Mouse (Mus musculus) G1E (cell line): ENCODE measurements around the gene Rhoh. TPM values are rescaled to one million over a fixed set of nuclear protein-coding genes. Genes with fewer than 3 reads are reported as not detected.

ENCODE experiments used
- ATAC-seq: 2 replicates; pipeline ENCODE4 v1.8.0; 2016; ENCODE audit warnings: mild to moderate bottlenecking; ENCODE audit not compliant: insufficient number of reproducible peaks, poor library complexity, low FRiP score, severe bottlenecking; ENCODE audit errors: extremely low read depth
- DNase-seq: peaks from one replicate; pipeline ENCODE4 v3.0.0; 2012; ENCODE audit warnings: low spot score
- H3K27me3 ChIP-seq: 2 replicates; pipeline ENCODE4 v1.6.1; 2012; ENCODE audit warnings: mild to moderate bottlenecking, low read length, inconsistent platforms; ENCODE audit not compliant: insufficient read depth
- H3K36me3 ChIP-seq: replicated peaks from 2 replicates; pipeline ENCODE3; 2012; ENCODE audit warnings: mild to moderate bottlenecking, inconsistent platforms
- H3K4me1 ChIP-seq: 2 replicates; pipeline ENCODE4 v1.6.1; 2012; ENCODE audit warnings: low read depth, low read length, inconsistent platforms, mixed read lengths; ENCODE audit not compliant: insufficient read depth
- H3K4me3 ChIP-seq: 2 replicates; pipeline ENCODE4 v1.5.1; 2012; ENCODE audit warnings: low read depth, mild to moderate bottlenecking, inconsistent platforms, low read length, moderate library complexity, mixed read lengths
- H3K9me3 ChIP-seq: replicated peaks from 2 replicates; pipeline ENCODE4 v1.6.1; 2012; ENCODE audit warnings: inconsistent platforms
- CTCF ChIP-seq: IDR thresholded peaks from 2 replicates; pipeline ENCODE4 v1.5.1; 2012; ENCODE audit warnings: low read depth, low read length, inconsistent platforms, mixed read lengths
- GATA1 ChIP-seq: IDR thresholded peaks from 2 replicates; pipeline ENCODE4 v1.6.1; 2012; ENCODE audit warnings: borderline replicate concordance, low read length, inconsistent platforms, mixed read lengths
- GATA2 ChIP-seq: IDR thresholded peaks from 2 replicates; pipeline ENCODE4 v1.6.1; 2012; ENCODE audit warnings: low read depth, low read length, inconsistent platforms, borderline replicate concordance
- POLR2AphosphoS5 ChIP-seq: IDR thresholded peaks from 2 replicates; pipeline ENCODE4 v1.6.1; 2012; ENCODE audit warnings: low read depth, low read length, inconsistent platforms; ENCODE audit not compliant: insufficient replicate concordance
- TAL1 ChIP-seq: conservative IDR thresholded peaks from 2 replicates; pipeline ENCODE4 v1.6.1; 2012; ENCODE audit warnings: low read depth, low read length, inconsistent platforms, mixed read lengths
- polyA plus RNA-seq: library from polyadenylated mRNA; stranded (reverse); fragments of >175 nt; gene quantifications from 2 replicates; pipeline ENCODE4 v1.2.3, GENCODE M21; 2012
- total RNA-seq, 2 experiments: library from RNA; stranded (forward) in 1 of 2; stranded (reverse) in 1 of 2; fragments of 200-1000 nt in 1 of 2; fragments of >200 nt in 1 of 2; fragmentation: Nextera tagmentation in 1 of 2; gene quantifications; 2 replicates each; pipeline ENCODE4 v1.2.3; 2014 to 2017

Gene Rhoh
- total and polyA plus RNA-seq, 3 experiments = 0.49 TPM; not detected in 2

DNA sequence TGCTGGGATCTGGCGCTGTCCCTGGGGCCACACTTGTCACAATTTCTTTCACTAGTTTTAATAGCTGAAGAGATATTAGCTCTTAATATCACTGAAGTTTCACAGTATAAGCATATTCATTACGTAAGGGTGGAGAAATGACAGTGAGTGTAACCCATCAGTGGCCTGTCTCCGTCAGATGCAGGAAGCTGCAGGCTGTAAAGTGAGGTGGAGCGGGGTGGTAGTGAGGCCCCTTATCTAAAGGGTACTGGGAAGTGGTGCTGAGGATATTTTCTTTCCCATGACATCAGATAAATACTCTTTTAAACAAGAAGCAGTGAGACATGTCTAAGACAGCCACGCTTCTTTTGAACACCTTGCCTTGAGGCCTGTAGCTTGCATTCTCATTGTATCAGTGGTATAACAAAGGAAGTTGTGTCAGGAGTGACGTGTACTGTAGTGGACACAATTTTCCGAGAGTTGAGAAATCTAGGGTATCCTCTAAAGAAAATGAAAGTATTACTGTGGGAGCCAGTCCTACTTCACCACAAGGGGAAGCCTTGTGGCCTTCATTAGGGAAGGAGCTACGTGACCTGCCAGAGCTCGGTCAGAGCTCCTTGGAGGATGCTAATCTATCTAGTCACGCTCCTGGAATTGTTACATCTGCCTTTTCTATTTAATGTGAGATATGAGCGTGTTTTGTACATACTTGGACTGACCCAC, 28.9 kb upstream of the Rhoh start:
- ATAC-seq = no peak
- TF ChIP-seq GATA2 (no peak), TAL1 (no peak), CTCF (no peak), GATA1 (no peak)
- no peak for DNase-seq

GRCm38 (mm10) chr5:65833092-65833491, 27.9 kb upstream of the Rhoh start:
- no peak overlapping the region for H3K4me3 ChIP-seq
- ATAC-seq = no peak
- TF ChIP-seq GATA1 (no peak), CTCF (no peak), GATA2 (no peak), TAL1 (no peak), POLR2AphosphoS5 (no peak)
- no peaks in the 10 kb centered on the region for H3K27me3 ChIP-seq
- H3K4me1 ChIP-seq = no peaks in the 10 kb centered on the region; the same call in 1 of the 2 replicates
- H3K9me3 ChIP-seq = no peaks in the 10 kb centered on the region
- H3K36me3 ChIP-seq = peaks cover 62% of the 10 kb centered on the region
- DNase-seq = no peak

More for the DNA sequence above, 28.9 kb upstream of the Rhoh start:
- Histone ChIP-seq H3K4me1 (no peaks in the 10 kb centered on the region; the same call in 1 of the 2 replicates), H3K36me3 (peaks cover 69% of the 10 kb centered on the region), H3K9me3 (no peaks in the 10 kb centered on the region), H3K27me3 (no peaks in the 10 kb centered on the region), H3K4me3 (no peak overlapping the region)

DNA sequence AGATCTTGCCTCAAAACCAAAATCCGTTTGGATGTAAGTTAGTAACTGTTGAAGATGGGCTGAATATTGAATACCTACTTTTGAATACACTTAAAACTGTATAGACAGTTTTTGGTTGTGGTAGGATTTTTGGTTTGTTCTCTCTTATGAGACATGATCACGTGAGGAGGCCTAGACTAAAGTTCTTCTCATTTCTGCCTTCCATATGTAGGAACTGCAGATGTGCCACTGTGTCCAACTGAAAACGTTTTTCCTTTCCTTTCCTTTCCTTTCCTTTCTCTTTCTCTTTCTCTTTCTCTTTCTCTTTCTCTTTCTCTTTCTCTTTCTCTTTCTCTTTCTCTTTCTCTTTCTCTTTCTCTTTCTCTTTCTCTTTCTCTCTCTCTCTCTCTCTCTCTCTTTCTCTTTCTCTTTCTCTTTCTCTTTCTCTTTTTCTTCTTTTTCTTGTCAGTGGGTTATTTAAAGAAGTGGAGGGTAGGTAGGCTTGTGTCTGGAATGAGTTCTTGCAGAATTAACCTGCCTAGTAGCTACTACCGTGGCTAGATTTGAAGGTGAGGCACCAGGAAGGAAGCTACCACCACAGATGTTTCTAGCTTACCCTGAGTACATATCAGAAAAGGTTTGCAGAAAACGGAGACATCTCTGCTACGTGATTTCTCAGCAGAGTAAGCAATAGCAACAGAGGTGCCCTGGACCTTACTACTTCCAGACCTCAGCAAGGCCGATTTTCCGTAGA, 27.1 kb upstream of the Rhoh start:
- no peaks in the 10 kb centered on the region for H3K9me3 ChIP-seq
- no peaks in the 10 kb centered on the region; the same call in 1 of the 2 replicates for H3K4me1 ChIP-seq
- H3K4me3 ChIP-seq = no peak overlapping the region
- H3K27me3 ChIP-seq = no peaks in the 10 kb centered on the region
- DNase-seq (no peak), ATAC-seq (no peak)
- TF ChIP-seq TAL1 = no peak
- no peak for TF ChIP-seq GATA2
- no peak for TF ChIP-seq CTCF
- TF ChIP-seq GATA1 = no peak
- TF ChIP-seq POLR2AphosphoS5 = no peak
- peaks cover 56% of the 10 kb centered on the region for H3K36me3 ChIP-seq

DNA sequence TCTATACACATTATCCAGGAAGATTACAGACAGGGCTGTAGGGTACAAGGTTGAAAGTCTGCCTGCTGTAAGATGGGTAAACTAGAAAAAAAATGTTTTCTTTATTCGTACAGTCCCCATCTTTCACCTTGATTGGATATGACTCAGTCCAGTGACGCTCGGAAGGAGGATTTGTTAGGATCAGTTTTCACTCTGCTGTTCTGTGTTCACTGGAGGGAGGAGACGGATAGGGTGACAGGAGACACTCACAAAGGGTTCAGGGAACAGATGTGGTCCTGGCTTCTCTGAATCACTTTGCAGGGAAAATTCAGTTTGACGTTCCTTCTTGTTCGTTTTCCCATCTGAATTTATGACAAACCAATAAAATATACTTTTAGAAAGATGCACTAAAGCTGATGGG, 23.0 kb upstream of the Rhoh start:
- DNase-seq (no peak), ATAC-seq (no peak)
- Histone ChIP-seq H3K4me3 (no peak overlapping the region), H3K27me3 (peaks cover 2% of the 10 kb centered on the region; the same call in 1 of the 2 replicates), H3K36me3 (peaks cover 23% of the 10 kb centered on the region), H3K4me1 (peaks cover 4% of the 10 kb centered on the region), H3K9me3 (no peaks in the 10 kb centered on the region)
- no peak for TF ChIP-seq CTCF
- TF ChIP-seq GATA2 = no peak
- TF ChIP-seq TAL1 = no peak

DNA sequence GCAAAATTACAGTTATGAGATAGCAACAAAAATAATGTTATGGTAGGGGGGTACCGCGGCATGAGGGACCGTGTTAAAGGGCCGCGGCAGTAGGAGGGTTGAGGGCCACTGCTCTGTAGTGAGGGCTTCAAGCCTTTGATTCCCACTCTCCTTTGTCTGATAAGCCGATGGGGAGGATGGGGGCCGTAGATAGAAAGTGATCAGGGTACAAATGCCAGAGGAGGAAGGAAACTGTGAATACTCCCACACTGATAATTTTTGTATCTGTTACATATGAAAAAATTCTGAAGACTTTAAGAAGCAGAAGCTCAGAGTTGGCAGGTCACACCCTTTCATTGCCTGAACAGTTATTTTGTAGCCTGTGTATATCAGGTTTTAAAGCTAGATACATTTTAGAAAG, 18.1 kb upstream of the Rhoh start:
- no peaks in the 10 kb centered on the region for H3K9me3 ChIP-seq
- no peak for TF ChIP-seq GATA2
- no peak for TF ChIP-seq CTCF
- no peak for TF ChIP-seq POLR2AphosphoS5
- no peak for TF ChIP-seq TAL1
- no peak for TF ChIP-seq GATA1
- DNase-seq (no peak), ATAC-seq (peak; percentile 34)
- no peak overlapping the region for H3K4me3 ChIP-seq
- H3K36me3 ChIP-seq = no peaks in the 10 kb centered on the region
- H3K4me1 ChIP-seq = peaks cover 9% of the 10 kb centered on the region
- H3K27me3 ChIP-seq = peaks cover 2% of the 10 kb centered on the region; the same call in 1 of the 2 replicates

GRCm38 (mm10) chr5:65846534-65846933, 14.5 kb upstream of the Rhoh start:
- H3K27me3 ChIP-seq = peaks cover 8% of the 10 kb centered on the region; the same call in 1 of the 2 replicates
- TF ChIP-seq GATA1 (no peak), GATA2 (no peak), POLR2AphosphoS5 (no peak), CTCF (no peak), TAL1 (no peak)
- H3K36me3 ChIP-seq = no peaks in the 10 kb centered on the region
- no peak for ATAC-seq
- H3K4me1 ChIP-seq = peaks cover 9% of the 10 kb centered on the region
- no peak for DNase-seq
- no peak overlapping the region for H3K4me3 ChIP-seq
- no peaks in the 10 kb centered on the region for H3K9me3 ChIP-seq

- no peak for ATAC-seq
- no peak for DNase-seq
Measured at GRCm38 (mm10) chr5:65846958-65847357, 14.1 kb upstream of the Rhoh start.

More at GRCm38 (mm10) chr5:65846958-65847357, 14.1 kb upstream of the Rhoh start:
- Histone ChIP-seq H3K4me1 (peaks cover 9% of the 10 kb centered on the region), H3K27me3 (peaks cover 7% of the 10 kb centered on the region; the same call in 1 of the 2 replicates), H3K36me3 (no peaks in the 10 kb centered on the region), H3K9me3 (no peaks in the 10 kb centered on the region), H3K4me3 (no peak overlapping the region)
- TF ChIP-seq TAL1 = no peak
- no peak for TF ChIP-seq POLR2AphosphoS5
- TF ChIP-seq CTCF = no peak
- no peak for TF ChIP-seq GATA1
- no peak for TF ChIP-seq GATA2
